Mouse (Mus musculus) spleen, postnatal 14 days (tissue): ENCODE data around the gene Slc7a6os.
"Not testable (repeated sequence)": the region's sequence is repeated elsewhere in the genome, so short reads cannot be mapped to it uniquely, and the experiment has no call there.

Experiments
- DNase-seq, 2 experiments: peaks; one replicate each; pipeline ENCODE4 v3.0.0; 2021 to 2022; ENCODE audit warnings: low spot score in 2 of 2

Slc7a6os gene

DNA sequence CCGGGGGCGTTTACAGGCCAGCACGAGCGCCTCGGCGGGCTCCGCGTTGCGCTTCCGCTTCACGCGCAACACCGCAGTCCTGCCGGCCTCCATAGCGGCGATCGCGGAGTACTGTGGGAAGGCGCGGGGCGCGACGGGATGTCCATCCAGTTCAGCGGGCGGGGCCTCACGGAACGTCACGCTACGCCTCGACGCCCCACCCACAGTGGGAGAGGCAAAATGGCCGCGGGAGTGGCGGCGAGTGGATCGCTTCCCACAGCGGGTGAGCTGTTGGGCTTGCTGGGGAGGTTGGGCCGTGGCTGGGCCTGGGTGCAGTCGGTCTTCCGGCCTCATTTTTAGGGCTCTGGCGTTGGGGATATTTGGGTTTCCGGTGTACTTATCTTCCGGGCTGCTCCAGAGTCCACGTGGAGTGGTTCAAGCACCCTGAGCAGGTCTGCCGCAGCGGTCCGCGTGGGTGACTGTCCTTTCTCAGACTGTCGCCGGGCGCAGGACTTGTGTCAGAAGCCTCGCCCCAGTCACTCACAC is at the start of gene Slc7a6os, which contains the start of gene Prmt7:
TSS of gene Slc7a6os (minus strand) at position 115 of the 525 bp plus-strand sequence.
TSS of gene Prmt7 (plus strand) at position 116 of the 525 bp plus-strand sequence.
- DNase-seq = peak; percentile 89 to 92

DNA sequence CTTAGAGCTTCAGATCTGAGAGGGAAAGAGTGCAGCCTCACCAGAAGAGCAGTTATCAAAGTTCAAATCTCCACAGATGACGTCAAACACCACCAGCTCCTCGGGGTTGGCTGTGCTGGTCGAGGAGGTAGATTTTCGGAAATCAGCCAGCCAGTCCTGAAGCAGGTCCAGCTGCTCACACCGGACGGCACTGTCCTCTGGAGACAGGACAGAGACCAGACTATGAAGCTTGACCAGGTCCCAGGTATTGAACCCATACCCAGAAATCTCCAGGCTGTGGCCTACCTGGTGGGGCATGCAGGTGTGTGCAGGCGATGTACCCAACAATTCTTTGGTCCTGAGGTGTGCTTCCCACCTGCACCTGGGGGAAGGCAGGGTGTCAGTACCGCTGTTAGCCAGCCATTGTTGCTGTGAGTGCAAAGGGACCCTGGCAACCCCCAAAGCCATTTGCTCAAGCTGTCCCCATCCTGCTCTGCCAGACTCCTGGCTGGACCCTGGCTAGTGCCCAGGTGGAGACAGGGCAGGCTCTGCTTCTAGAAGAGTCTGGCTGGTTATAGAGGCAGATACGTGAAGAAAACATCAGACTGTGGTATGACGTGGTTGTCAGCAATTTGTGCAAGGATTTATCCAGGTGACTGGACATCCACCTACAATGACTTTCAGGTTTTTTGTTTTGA is 49.0 kb upstream of the Slc7a6os start:
- DNase-seq = no peak

DNA sequence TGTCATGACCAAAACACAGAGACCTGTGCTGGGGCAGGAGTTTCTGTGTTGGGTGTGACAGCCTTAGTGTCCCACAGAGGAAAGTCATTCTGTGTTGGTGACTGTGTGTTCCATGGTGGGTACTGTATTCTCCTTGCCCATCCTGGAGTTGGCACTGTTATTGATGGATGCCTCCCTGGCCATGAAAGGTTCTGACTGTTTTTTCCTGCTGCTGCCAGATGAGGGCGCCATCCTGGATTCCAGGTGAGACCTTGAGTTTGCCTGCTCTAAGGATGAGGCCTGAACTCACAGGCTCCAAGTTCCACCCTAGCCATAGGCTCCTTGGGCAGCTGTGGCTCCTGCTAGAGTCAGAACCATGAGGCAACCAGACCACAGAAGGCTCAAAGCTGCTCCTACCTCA is 47.4 kb upstream of the Slc7a6os start:
- DNase-seq = peak in 1 of 2 experiments; percentile 20

DNA sequence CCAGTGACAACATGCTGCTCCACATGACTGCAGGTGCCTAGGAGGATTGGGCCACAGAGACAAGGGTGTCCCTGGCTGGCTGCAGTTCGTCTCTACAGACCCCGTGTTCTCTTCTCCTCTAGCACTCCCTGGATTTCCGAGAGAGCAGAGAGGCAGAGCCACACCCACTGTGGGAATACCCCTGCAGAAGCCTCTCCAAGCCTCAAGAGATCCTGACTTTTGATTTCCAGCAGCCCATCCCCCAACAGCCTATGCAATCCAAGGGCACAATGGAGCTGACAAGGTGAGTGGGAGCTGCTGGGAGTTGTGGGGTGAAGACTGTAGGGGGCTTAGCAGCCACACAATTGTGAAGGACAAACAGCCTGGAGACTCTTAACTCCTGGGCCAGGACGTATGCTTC is 39.5 kb upstream of the Slc7a6os start:
- no peak for DNase-seq

DNA sequence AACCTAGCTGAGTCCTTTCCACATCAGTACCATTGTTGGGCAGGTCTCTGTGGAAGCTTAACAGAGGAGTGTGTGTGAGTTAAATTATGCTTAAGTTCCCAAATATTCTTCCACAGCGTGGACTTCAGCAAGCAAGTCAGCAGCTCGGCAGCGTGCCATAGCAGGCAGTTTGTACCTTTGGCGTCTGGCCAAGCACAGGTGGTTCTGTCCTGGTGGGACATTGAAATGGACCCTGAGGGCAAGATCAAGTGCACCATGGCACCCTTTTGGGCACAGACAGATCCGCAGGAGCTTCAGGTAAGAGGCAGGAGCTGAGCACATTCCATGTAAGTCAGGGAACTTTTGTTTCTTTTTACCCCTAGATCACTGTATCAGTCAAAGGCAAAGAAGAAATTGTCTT is 26.4 kb upstream of the Slc7a6os start:
- DNase-seq = no peak

DNA sequence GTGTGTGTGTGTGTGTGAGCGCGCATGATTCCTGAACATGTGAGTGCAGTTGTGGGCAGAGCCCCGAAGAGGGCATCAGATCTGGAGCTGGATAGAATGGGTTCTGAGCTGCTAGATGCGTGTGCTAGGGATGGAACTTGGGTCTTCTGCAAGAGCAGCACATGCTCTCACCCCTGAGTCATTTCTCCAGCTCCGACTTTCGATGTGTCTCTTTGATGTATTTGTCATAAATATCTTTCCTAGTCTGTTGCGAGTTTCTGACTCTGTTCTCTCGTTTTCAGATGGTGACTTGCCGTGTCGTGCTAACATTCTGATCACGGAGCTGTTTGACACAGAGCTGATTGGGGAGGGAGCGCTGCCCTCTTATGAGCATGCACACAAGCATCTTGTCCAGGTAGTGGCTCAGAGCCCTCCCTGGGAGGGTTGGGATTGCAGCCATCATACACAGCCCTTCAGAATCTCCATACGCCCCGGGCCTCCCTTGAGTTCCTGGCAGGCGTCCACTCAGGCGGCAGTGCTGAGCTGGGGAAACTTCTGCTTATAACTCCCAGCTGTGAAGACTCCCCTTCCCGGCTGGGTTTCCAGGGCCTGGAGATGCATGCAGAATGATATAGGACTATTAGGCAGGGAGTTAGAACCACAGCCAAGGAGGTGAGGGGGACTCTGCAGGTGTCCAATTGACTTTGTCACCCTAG is 24.0 kb upstream of the Slc7a6os start:
- DNase-seq = no peak

DNA sequence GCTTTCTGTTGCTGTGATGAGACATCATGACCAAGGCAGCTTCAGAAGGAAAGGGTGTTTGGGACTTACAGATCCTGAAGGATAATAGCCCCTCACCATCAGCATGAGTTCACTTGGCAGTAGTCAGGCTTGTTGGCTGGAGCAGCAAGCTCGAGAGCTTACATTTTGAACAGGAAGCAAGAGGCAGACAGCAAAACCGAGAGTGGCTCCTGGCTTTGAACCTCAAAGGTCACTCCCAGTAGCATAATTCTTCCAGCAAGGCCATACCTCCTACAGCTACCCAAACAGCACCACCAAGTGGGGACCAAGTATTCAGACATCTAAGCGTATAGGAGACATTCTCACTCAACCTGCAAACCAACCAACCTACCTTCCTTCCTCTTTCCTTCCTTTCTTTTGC is 22.0 kb upstream of the Slc7a6os start:
- no peak for DNase-seq

DNA sequence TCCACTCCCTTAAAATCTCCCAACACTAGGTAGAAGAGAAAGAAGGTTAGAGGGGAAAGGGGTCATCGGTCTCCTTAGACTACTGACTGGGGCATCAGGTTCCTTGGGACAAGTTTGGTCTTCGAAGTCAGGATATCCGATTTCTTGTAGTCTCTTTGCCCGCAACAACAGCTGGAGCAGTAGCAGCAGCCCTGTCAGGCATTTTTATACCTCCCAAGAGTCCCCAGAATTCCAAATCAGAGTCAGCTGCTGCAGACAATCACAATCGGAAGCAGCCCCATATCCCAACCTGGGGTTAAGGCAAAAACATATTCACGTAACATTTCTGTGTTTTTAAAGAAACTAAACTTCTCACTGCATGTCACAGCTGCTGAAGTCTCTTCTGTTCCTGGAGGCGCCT is 20.8 kb upstream of the Slc7a6os start:
- DNase-seq = no peak

DNA sequence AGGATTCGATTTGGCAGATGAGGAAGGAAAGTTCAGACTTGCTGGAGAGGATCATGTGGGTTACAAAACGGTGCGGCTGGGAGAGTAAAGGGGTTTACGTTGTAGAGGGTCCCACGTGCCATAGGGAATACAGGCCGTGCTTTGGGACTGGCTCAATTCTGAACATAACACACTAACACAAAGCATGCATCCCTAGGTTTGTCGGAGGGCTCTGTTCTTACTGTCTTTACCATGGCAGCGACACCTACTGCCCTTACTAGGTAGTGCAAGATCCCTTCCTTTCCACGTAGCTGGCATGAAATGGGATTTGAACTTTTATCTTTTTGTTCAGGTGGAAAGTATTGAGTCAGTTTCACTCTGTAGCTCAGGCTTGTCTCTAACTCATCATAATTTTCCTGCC is 15.9 kb upstream of the Slc7a6os start:
- peak in 1 of 2 experiments; percentile 38 for DNase-seq

DNA sequence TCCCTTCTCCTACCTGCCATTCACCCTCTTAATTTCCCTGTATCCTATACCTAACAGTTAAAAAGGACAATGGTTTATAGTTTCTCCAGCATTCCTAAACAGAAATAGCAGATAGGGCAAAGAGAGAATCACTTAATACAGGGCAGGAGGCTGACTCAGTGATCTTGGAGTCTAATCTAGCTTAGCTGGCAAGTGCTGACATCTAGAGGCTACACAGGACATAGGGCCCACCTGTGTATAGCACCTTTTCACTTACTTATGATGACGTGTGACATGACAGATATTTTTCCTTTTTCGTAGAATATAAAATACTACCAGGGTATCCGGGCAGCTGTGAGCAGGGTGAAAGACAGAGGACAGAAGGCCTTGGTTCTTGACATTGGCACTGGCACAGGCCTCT is 8.9 kb upstream of the Slc7a6os start:
- DNase-seq = no peak

DNA sequence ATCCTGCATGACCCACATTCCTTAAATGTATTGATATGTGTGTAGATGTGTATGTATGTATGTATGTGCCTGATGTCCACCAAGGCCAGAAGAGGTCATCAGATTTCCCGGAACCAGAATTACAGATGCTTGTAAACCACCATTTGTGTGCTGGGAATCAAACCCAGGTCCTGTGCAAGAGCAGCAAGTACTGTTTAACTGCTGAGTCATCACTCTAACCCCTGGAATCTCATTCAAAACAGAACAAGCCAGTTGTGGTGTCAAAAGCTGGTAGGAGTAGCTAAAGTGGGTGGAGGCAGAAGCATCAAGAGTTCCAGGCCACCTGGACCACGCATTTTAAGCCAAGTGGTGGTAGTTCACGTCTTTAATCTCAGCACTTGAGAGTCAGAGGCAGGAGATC is 3.2 kb upstream of the Slc7a6os start:
- DNase-seq = no peak

DNA sequence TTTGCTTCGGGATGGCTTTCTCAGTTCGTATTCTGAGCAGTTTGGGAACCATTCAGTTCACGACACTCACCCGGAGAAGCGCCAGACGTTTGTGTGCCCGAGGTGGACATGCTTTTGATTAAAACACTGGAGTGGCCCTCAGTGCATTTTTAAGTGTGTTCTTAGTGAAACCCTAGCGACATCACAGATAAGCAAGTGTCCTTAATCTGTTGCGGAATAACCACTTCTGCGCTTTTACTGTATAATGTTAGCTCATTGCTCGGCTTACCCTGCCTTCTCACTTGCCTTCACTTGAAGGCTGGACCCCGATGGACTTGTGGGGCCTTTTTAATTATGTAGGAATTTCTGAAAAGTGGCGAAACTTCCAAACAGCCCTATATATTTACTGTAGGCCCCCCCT is 686 bp upstream of the Slc7a6os start:
- DNase-seq = no peak

DNA sequence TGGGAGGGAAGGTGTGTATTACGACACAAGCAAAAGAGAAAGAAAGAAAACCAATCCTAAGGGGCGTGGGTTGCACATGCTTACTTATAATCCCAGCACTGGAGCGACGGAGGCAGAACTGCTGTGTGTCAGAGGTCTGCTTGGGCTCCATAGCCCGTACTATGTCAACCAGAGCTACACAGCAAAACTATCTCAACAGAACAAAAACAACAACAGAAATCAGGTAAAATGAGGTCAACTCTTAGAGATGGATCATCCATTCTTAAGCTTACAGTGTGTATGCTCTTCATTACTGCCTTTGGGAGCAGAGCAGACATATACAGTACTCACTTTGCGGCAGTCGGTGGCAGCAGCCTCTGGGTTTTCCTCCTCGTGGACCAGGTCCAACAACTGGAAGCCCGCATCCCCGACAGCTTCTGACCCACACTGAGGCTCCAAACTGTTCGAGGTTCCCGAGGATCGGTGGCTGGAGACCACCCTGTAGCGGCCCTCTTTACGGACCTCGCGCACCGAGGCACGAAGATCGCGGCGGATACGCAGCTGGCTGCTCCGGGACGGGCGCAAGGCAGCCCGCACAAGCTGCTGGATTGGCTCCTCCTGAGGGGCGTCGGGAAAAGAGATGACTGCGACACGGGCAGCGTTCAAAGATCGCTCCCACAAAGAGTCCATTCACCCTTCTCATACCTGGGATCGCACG is 552 bp downstream of the Slc7a6os start:
- peak; percentile 10 to 19 for DNase-seq

DNA sequence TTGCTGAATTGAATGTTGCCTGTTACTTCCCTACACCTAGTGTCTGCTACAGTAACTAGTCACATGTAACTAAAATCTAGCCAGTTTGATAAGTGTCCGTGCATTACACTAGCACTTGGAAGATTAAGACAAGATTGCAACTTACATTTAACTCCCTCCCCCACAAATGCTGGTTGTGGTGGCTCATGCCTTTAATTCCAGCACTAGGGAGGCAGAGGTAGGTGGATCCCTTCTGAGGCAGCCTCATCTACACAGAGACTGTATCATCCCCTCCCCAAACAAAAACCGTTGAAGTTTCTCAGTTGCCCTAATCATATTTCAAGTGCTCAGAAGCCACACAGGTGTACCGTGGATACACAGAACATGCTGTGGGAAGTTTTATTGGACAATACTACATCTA is 11.1 kb downstream of the Slc7a6os start:
- DNase-seq = not testable (repeated sequence)

DNA sequence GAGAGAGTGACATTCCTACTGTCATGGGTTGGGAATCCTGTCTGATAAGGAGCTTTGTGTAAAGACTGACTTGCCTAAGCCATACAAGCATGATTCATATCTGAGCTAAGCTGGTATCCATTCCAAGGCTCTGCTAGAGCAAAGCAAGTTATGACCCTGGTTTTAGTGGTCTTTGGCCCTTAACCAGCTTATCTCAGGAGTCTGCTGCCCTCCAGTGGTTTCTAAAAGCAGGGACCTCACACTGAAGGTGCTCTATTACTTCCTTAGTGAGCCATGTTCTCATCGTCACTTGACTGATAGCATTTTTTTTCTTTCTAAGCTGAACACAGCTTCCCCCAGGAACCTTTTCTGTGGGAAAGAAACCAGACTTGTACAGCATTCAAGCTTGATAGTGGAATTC is 12.0 kb downstream of the Slc7a6os start:
- peak in 1 of 2 experiments; percentile 19 for DNase-seq

DNA sequence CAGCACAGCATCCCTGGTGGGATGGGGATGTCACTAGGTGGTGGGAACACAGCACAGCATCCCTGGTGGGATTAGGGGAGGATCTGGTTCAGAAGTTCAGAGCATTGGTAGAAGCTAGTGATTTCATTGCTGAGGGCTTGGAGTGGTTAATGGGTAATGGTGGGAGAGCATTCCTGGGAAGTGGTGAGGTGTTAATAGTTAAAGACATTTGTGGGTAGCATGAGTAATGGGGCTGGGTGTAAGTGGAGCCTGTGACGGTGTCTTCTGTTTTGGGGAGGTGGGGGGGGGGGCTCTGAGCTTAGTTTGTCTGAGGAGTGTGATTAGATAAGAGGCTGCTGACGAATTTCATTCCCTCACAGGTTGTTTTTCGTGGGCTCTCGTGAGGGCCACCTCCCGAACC is 16.7 kb downstream of the Slc7a6os start:
- DNase-seq = no peak

DNA sequence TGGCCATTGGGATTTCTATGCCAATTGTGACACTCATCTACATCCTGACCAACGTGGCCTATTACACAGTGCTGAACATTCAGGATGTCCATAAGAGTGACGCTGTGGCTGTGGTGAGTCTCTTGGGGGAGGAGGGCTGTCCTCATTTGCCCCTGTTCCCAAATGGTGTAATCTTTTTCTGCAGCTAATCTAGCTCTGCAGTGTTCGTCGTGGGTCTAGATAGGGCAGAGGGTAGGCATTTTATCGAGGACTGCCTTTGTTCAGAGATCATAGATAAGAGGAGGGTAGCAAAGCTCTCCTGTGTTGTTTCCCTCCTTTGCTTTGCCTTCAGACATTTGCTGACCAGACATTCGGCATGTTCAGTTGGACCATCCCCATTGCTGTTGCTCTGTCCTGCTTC is 17.6 kb downstream of the Slc7a6os start:
- DNase-seq = no peak

DNA sequence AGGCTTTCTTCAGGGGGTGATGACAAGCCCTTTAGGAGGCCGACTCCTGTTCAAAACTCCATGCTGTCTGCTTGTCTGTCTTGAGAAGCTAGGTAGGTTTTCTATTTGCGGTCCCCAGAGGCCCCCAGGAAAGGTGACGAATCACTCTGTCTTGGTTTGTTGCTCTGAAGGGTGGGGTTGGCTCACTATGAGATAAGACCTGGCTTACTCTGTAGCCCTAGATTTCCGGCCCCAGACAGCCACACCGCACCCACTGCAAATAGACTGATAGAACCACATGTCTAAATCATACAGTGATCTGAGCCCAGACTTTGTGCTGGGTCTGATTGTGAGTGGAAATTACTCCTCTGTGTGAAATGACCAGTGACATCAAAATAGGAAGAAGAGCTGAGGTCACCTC is 19.1 kb downstream of the Slc7a6os start:
- DNase-seq = no peak

DNA sequence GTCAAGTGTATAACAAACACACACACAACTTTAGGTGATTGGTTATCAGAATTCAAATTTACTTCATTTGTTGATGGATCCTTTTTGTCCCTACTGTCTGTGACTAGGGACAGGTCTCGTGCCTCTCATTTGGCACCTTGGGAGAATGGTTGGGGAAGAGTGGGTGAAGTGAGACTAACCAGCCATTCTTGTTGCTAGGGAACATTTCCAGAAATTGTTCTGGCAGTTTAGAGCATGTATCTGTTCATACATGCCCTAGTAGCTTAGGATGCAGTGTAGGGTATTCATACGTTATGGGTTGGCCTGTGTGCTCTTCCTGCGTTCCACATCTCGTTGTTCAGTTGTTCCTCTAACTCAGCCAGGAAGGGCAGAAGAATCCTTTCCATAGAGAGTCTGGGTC is 21.6 kb downstream of the Slc7a6os start:
- no peak for DNase-seq

DNA sequence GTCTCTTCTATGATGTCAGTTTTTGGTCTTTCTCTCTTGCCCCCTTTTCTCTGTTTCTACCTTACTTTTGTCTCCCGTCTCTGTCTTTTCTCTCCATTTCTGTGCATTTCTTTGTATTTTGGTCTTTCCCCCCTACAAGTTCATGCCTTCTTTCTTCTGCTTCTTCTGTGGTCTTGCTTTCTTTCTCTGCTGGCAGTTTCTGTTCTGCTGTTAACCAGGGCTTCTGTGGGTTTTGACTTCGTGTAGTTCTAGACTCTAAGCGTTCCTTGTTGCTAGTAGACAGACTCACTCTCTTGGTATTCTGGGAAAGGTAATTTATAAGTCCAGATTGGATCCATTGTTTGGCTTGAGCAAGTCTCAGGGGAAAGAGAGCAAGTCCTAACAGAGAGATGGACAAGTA is 24.3 kb downstream of the Slc7a6os start:
- no peak for DNase-seq

DNA sequence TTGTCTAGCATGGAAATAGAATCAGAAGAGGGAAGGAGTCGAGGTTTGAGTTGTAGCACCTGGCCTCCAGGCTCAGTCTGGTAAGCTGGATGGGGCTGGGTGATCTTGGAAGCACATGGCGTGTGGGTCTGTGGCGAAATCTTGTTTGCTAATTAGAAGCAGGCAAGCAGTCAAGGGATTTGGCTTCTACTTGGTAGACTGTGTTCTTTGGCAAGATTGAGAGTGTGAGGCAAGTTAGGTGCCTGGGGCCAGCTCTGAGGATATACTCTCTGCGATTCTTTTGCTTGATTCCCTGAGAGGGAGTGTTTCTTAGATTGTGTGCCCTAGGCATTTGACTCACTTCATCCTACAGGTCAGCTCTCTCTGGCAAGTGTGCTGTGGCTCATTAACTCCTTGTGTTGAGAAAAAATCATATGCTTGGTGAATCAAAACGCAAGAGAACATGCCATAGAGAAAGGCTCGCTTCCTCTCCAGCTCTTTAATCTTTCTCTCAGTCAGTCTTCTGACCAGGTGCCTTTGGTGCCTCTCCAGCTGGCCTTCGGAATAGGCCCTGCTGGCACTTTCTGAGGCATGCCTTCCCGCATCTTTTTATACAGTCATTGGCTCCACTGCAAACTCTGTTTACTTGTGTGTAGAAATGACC is 25.0 kb downstream of the Slc7a6os start:
- DNase-seq = no peak

DNA sequence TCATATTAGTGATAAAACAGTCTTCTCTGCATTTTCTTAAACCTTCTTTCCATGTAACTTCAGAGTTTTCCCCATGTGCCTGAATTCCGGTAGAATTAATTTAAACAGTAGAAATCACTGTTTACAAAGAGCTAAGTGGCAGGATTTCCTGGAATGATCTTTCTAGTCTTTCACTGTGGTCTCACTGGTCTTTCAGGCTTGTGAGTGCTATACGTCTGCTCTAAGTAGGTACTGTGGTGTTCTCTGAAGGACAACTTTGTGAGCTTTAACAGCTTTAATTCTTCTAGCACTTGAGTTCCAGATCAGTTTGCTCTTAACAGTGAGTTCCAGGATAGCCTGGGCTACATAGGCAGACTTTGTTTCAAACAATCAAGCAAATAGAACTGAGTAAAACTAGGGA is 32.3 kb downstream of the Slc7a6os start:
- DNase-seq = no peak
